Mouse (Mus musculus): ENCODE measurements around the gene Olfr738.

Gene Olfr738

DNA sequence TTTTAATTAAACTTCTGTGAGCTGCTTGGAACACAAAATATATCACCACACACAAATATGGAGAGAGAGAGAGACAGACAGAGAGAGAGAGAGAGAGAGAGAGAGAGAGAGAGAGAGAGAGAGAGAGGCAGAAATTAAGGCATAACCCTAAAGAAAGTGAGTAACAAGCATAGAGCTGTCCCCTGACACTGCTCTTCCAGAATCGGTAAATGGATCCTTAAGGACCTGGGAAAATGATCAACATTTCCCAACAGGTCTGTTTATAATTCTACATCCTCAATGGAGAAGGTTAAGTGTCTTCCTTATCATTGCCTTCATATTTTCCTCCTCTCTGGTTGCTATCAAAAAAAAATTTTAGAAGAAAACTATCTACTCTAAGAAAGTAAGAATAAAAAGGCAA, at the start of gene Olfr738:
Olfr738 (plus strand) TSS at position 301 of the 400 bp plus-strand sequence.
- no peak for DNase-seq (ENCODE audit: low spot score)

DNA sequence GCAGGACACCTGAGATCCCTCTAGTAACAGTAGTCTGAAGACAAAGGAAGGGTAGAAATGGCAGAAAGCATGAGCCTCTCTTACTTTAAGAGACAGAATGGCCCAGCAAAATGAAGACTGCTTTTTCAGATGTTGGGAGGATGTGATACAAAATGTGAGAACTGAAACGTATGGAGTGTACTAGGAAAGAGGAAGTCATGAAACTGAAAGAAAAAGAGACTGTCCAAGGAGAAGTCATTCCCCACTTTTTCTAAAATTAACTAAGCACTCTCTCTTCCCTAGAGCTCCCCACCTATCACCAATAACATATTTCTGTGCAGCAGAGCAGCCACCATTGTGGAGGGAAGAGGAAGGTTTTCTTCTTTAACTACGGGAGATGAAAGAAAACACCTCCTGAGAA, 49.8 kb upstream of the Olfr738 start, which contains the start of gene Tlr11:
Tlr11 (plus strand) TSS at position 322 of the 400 bp plus-strand sequence.
- DNase-seq (ENCODE audit: low spot score) = no peak

GRCm38 (mm10) chr14:50360480-50360879, 46.9 kb upstream of the Olfr738 start:
- DNase-seq (ENCODE audit: low spot score) = no peak

- DNase-seq (ENCODE audit: low spot score) = no peak
These were observed 43.8 kb upstream of the Olfr738 start for GRCm38 (mm10) chr14:50363561-50363960.

DNA sequence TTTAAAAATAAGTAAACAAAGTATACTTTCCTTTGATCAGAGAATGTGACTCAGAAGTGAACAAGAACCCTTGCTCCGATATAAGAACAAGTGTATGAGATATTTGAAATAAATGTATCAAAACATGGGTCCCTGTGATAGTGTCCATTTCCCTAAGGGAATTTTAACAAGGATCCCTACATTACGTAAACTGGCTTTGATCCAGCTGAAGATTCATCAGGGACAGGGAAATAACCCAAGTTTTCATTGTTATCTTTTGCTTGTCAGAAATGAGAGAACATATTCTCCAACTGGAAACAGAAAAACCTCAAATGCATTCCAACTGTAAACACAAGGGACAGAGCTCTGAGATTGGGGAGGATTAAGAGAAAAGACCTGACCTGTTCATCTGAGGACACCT, 26.5 kb upstream of the Olfr738 start, which contains the start of gene Olfr736:
Olfr736 (plus strand) TSS at position 301 of the 400 bp plus-strand sequence.
- DNase-seq (ENCODE audit: low spot score) = no peak

DNA sequence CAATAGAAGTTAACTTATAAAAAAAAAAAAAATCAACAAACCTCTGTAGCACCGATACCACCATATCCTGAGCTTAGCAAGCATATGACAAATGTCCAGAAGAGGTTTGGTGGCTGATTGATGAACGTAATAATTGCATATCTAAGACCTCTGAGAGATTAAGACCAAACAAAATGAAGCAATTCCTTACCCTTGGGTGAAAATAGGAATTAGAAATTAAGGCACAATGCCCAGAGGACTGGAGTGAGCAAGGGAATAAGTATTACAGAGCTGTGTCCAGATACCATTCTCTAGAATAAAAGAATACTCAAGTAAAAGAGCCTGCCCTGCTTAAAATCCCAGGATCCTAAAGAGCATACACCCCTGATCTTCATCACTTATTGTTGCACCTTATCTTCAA, 11.0 kb downstream of the Olfr738 start, which contains the start of gene Olfr739:
Olfr739 (plus strand) TSS at position 301 of the 400 bp plus-strand sequence.
- DNase-seq (ENCODE audit: low spot score) = no peak

- no peak for DNase-seq (ENCODE audit: low spot score)
These were observed 37.9 kb downstream of the Olfr738 start, which contains the start of gene Olfr740 for GRCm38 (mm10) chr14:50445245-50445644. Gene Olfr740 (plus strand): TSS chr14:50445545.

All from embryo, embryonic 10.5 days (tissue).